Mouse (Mus musculus) cortical plate, adult 2 months (tissue): Measurements from ENCODE around the gene 4930432K21Rik.
A peak's percentile ranks its signal among the peaks of the same experiment; 100 is the strongest.

Source experiments
- CTCF ChIP-seq: fragments of 200-500 bp; IDR thresholded peaks from 2 replicates; pipeline ENCODE4 v1.5.1; 2011; ENCODE audit warnings: mild to moderate bottlenecking, control low read depth, low read length; ENCODE audit not compliant: insufficient read depth; ENCODE audit errors: extremely low read depth
- POLR2A ChIP-seq: fragments of 200-500 bp; IDR thresholded peaks from 2 replicates; pipeline ENCODE4 v1.6.1; 2011; ENCODE audit warnings: mild to moderate bottlenecking, low read length, control low read depth; ENCODE audit not compliant: insufficient read depth; ENCODE audit errors: extremely low read depth

- TF ChIP-seq CTCF (no peak), POLR2A (peak; percentile 67; the same call in 1 of the 2 replicates)
Measured at GRCm38 (mm10) chr8:84104697-84105609, 42.9 kb upstream of the 4930432K21Rik start, which contains the start of gene Dcaf15.
